Mouse (Mus musculus): ENCODE data around the gene Hist1h2ab.

The Hist1h2ab gene

GRCm38 (mm10) chr13:23792520-23792919, 41.6 kb downstream of the Hist1h2ab start:
- peak; percentile 8 for DNase-seq

- DNase-seq, result no peak
Measured at GRCm38 (mm10) chr13:23799405-23799804, 48.5 kb downstream of the Hist1h2ab start.
